Comparison of ENCODE assay signal across 10 mouse cellular contexts in genomic region chr15:97372611-97373131, GRCm38 (mm10).
DNase-seq lines count a peak whose midpoint lies in the region; ATAC-seq and TF ChIP-seq lines count a peak whose summit lies in the region.
"Had no signal": no experiment of that assay in that cellular context is flagged by ENCODE, and none has a peak within 500 bp of the region (broad histone marks: within the 10 kb centered on the region; RNA-seq: fewer than 3 reads in every experiment).

No protein-coding gene starts in this region.

- no peak overlapping the region for H3K4me3 ChIP-seq in hindbrain, embryonic 10.5 days
- H3K4me3 ChIP-seq in hindbrain, postnatal 0 days (ENCODE audit: low read length) = no peak overlapping the region
- H3K4me3 ChIP-seq in thymus, adult 2 months (ENCODE audit: control insufficient read depth, insufficient read depth, low read length) = no peak overlapping the region
- H3K4me3 ChIP-seq in embryonic facial prominence, embryonic 12.5 days = no peak overlapping the region

- no peak for DNase-seq in hindbrain, embryonic 10.5 days (ENCODE audit: low spot score)
- no peak for DNase-seq in hindbrain, postnatal 0 days (ENCODE audit: low spot score)
- peak; percentile 14 for DNase-seq in thymus, adult 2 months
- no peak for DNase-seq in thymus, adult 18-20 months
- no peak for DNase-seq in right cerebral cortex, adult 2 months (ENCODE audit: low spot score in 2 of 2)
- DNase-seq in left cerebral cortex, postnatal 25 days (ENCODE audit: low spot score in 2 of 2) = no peak
- no peak for DNase-seq in c-Kit-positive CD71-positive TER-119-positive erythroid progenitor cells, embryonic 14.5 days (ENCODE audit: low spot score)
- DNase-seq: gastrocnemius, adult 2 months; kidney, postnatal 10 days had no signal

- no peak overlapping the region for H3K9ac ChIP-seq in hindbrain, postnatal 0 days (replicated peaks; ENCODE audit: low read length)
- no peak overlapping the region for H3K9ac ChIP-seq in embryonic facial prominence, embryonic 12.5 days

- intact Hi-C loops in left cerebral cortex, postnatal 25 days (cut with DNase I) = no loop called here

- peaks cover 29% of the 10 kb centered on the region for H3K4me1 ChIP-seq in hindbrain, embryonic 10.5 days (replicated peaks)
- peaks cover 3% of the 10 kb centered on the region; the same call in 1 of the 2 replicates for H3K4me1 ChIP-seq in hindbrain, postnatal 0 days (ENCODE audit: insufficient read depth, low read length)
- peaks cover 17% of the 10 kb centered on the region for H3K4me1 ChIP-seq in thymus, adult 2 months (replicated peaks; ENCODE audit: control insufficient read depth, insufficient read depth, low read length)
- peaks cover 6% of the 10 kb centered on the region; the same call in 1 of the 2 replicates for H3K4me1 ChIP-seq in embryonic facial prominence, embryonic 12.5 days

- TF ChIP-seq POLR2A in thymus, adult 2 months (IDR thresholded peaks at IDR 0.05; ENCODE audit: control insufficient read depth, extremely low read depth, insufficient read depth, low read length, poor library complexity) = no peak

- no peaks in the 10 kb centered on the region for H3K9me3 ChIP-seq in hindbrain, embryonic 10.5 days
- no peaks in the 10 kb centered on the region for H3K9me3 ChIP-seq in hindbrain, postnatal 0 days (ENCODE audit: low read length)
- H3K9me3 ChIP-seq in embryonic facial prominence, embryonic 12.5 days = no peaks in the 10 kb centered on the region

- ATAC-seq in hindbrain, postnatal 0 days = no peak
- ATAC-seq in embryonic facial prominence, embryonic 12.5 days (ENCODE audit: insufficient number of reproducible peaks, insufficient read depth, low FRiP score, low TSS enrichment) = no peak

- H3K36me3 ChIP-seq in hindbrain, embryonic 10.5 days = no peaks in the 10 kb centered on the region
- no peaks in the 10 kb centered on the region for H3K36me3 ChIP-seq in hindbrain, postnatal 0 days (ENCODE audit: insufficient read depth, low read length)
- no peaks in the 10 kb centered on the region for H3K36me3 ChIP-seq in thymus, adult 2 months (ENCODE audit: control insufficient read depth, insufficient read depth, low read length)
- no peaks in the 10 kb centered on the region for H3K36me3 ChIP-seq in embryonic facial prominence, embryonic 12.5 days

- H3K4me2 ChIP-seq in hindbrain, postnatal 0 days (ENCODE audit: low read depth, low read length) = no peak overlapping the region
- no peak overlapping the region for H3K4me2 ChIP-seq in embryonic facial prominence, embryonic 12.5 days (replicated peaks)

- no peak for TF ChIP-seq CTCF in hindbrain, postnatal 0 days (IDR thresholded peaks at IDR 0.05; ENCODE audit: low read depth)
- TF ChIP-seq CTCF in thymus, adult 2 months (IDR thresholded peaks at IDR 0.05; ENCODE audit: borderline replicate concordance, control insufficient read depth, extremely low read depth, insufficient read depth, low read length, poor library complexity) = no peak

- 38% methylated on average over 6 of the region's 6 CpGs for WGBS in hindbrain, embryonic 10.5 days
- 51% methylated on average over 6 of the region's 6 CpGs for WGBS in hindbrain, postnatal 0 days
- 29% methylated on average over 6 of the region's 6 CpGs for WGBS in thymus, adult 2 months
- WGBS in embryonic facial prominence, embryonic 12.5 days = 43% methylated on average over 6 of the region's 6 CpGs

- peak overlapping the region; percentile 67 for H3K27ac ChIP-seq in hindbrain, embryonic 10.5 days
- H3K27ac ChIP-seq in hindbrain, postnatal 0 days = no peak overlapping the region
- peak overlapping the region; percentile 98 for H3K27ac ChIP-seq in thymus, adult 2 months (ENCODE audit: control insufficient read depth, insufficient read depth, low read length)
- H3K27ac ChIP-seq in embryonic facial prominence, embryonic 12.5 days = peak overlapping the region; percentile 60; the same call in 1 of the 2 replicates

- H3K27me3 ChIP-seq in hindbrain, embryonic 10.5 days (ENCODE audit: insufficient read depth, poor library complexity, severe bottlenecking) = peaks cover 12% of the 10 kb centered on the region
- no peaks in the 10 kb centered on the region for H3K27me3 ChIP-seq in hindbrain, postnatal 0 days (ENCODE audit: insufficient read depth, low read length)
- no peaks in the 10 kb centered on the region for H3K27me3 ChIP-seq in thymus, adult 2 months (ENCODE audit: control insufficient read depth, insufficient read depth, low read length)
- 0 out of 2 replicates have a peak, but pooled peaks cover 3% of the 10 kb centered on the region for H3K27me3 ChIP-seq in embryonic facial prominence, embryonic 12.5 days
